ENCODE assay signal across 9 mouse cellular contexts in the genomic region with DNA sequence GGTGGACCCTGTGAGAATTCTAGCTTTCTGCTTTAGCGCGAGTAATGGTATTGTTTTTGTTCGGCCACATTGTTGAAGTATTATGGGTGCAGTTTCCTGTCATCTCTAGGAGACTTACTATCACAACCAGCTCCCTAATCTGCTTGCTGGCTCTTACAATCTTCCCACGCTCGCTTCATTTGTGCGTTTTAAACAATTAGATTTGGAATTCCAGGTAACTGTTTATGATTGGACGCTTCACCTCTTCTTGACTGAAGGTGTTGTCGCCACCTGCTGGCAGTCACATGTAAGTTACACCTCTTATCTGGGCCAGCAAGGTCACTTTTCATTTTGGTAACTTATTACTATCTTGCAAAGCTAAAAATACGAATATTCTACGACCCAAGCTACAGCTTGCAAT.
A peak's percentile ranks its signal among the peaks of the same experiment; 100 is the strongest.
DNase-seq lines count a peak whose midpoint lies in the region; ATAC-seq and TF ChIP-seq lines count a peak whose summit lies in the region.
"Had no signal": no experiment of that assay in that cellular context is flagged by ENCODE, and none has a peak within 500 bp of the region (broad histone marks: within the 10 kb centered on the region; RNA-seq: fewer than 3 reads in every experiment).

No protein-coding gene starts in this region.

- H3K4me2 ChIP-seq in liver, embryonic 12.5 days, result no peak overlapping the region
- H3K4me2 ChIP-seq in embryonic facial prominence, embryonic 13.5 days, result peak overlapping the region; percentile 39
- no peak overlapping the region for H3K4me2 ChIP-seq in hindbrain, embryonic 11.5 days (replicated peaks; ENCODE audit: low read depth, low read length)
- H3K4me2 ChIP-seq in stomach, postnatal 0 days (replicated peaks; ENCODE audit: low read depth), result no peak overlapping the region

- no peak overlapping the region for H3K27ac ChIP-seq in liver, adult 2 months (replicated peaks; ENCODE audit: insufficient read depth, low read depth, low read length)
- H3K27ac ChIP-seq in liver, embryonic 12.5 days, result no peak overlapping the region
- no peak overlapping the region for H3K27ac ChIP-seq in embryonic facial prominence, embryonic 13.5 days
- no peak overlapping the region for H3K27ac ChIP-seq in hindbrain, embryonic 11.5 days (ENCODE audit: low read depth, low read length)
- no peak overlapping the region for H3K27ac ChIP-seq in midbrain, embryonic 10.5 days (replicated peaks)
- no peak overlapping the region for H3K27ac ChIP-seq in stomach, postnatal 0 days (replicated peaks)

- no peaks in the 10 kb centered on the region for H3K79me2 ChIP-seq in liver, adult 2 months (ENCODE audit: control insufficient read depth, insufficient read depth, low read length)

- 23% methylated on average over 10 of the region's 10 CpGs for WGBS in liver, adult 2 months
- 26% methylated on average over 10 of the region's 10 CpGs for WGBS in liver, embryonic 12.5 days (ENCODE audit: insufficient replicate concordance)
- WGBS in embryonic facial prominence, embryonic 13.5 days, result 26% methylated on average over 10 of the region's 10 CpGs
- 26% methylated on average over 10 of the region's 10 CpGs for WGBS in hindbrain, embryonic 11.5 days
- 25% methylated on average over 10 of the region's 10 CpGs for WGBS in midbrain, embryonic 10.5 days
- 23% methylated on average over 10 of the region's 10 CpGs for WGBS in stomach, postnatal 0 days

- H3K27me3 ChIP-seq in liver, adult 2 months (ENCODE audit: control insufficient read depth, insufficient read depth, low read length), result no peaks in the 10 kb centered on the region
- no peaks in the 10 kb centered on the region for H3K27me3 ChIP-seq in liver, embryonic 12.5 days (replicated peaks)
- H3K27me3 ChIP-seq in embryonic facial prominence, embryonic 13.5 days, result no peaks in the 10 kb centered on the region
- no peaks in the 10 kb centered on the region for H3K27me3 ChIP-seq in hindbrain, embryonic 11.5 days (ENCODE audit: control insufficient read depth, insufficient read depth, low read length)
- no peaks in the 10 kb centered on the region for H3K27me3 ChIP-seq in midbrain, embryonic 10.5 days (ENCODE audit: low read depth, poor library complexity, severe bottlenecking)
- no peaks in the 10 kb centered on the region for H3K27me3 ChIP-seq in stomach, postnatal 0 days (ENCODE audit: control insufficient read depth, insufficient read depth, low read length)

- H3K9ac ChIP-seq in liver, adult 2 months (ENCODE audit: low read depth, low read length), result no peak overlapping the region
- no peak overlapping the region for H3K9ac ChIP-seq in liver, embryonic 12.5 days
- H3K9ac ChIP-seq in embryonic facial prominence, embryonic 13.5 days, result no peak overlapping the region
- no peak overlapping the region for H3K9ac ChIP-seq in hindbrain, embryonic 11.5 days (ENCODE audit: low read depth, low read length)
- no peak overlapping the region for H3K9ac ChIP-seq in stomach, postnatal 0 days (ENCODE audit: low read length)

- peak; percentile 59 for DNase-seq in liver, adult 2 months (ENCODE audit: extremely low read depth, low read depth, low spot score)
- peak; percentile 50 to 71 for DNase-seq in adrenal gland, postnatal 36 days
- peak; percentile 70 for DNase-seq in hindbrain, embryonic 11.5 days (ENCODE audit: low spot score)
- peak; percentile 22 for DNase-seq in layer of hippocampus, postnatal 36 days
- peak; percentile 39 for DNase-seq in midbrain, embryonic 10.5 days (ENCODE audit: low spot score)
- peak; percentile 53 for DNase-seq in stomach, postnatal 0 days (ENCODE audit: low spot score)

- ATAC-seq in liver, embryonic 12.5 days, result no peak
- no peak for ATAC-seq in embryonic facial prominence, embryonic 13.5 days (ENCODE audit: insufficient number of reproducible peaks, insufficient read depth, low FRiP score, low TSS enrichment, low read depth)
- no peak for ATAC-seq in hindbrain, embryonic 11.5 days (ENCODE audit: low FRiP score)
- ATAC-seq in stomach, postnatal 0 days (ENCODE audit: low FRiP score, low TSS enrichment), result no peak

- no peaks in the 10 kb centered on the region for H3K9me3 ChIP-seq in liver, embryonic 12.5 days (replicated peaks)
- H3K9me3 ChIP-seq in embryonic facial prominence, embryonic 13.5 days, result no peaks in the 10 kb centered on the region
- no peaks in the 10 kb centered on the region for H3K9me3 ChIP-seq in hindbrain, embryonic 11.5 days (ENCODE audit: control insufficient read depth, low read length)
- H3K9me3 ChIP-seq in midbrain, embryonic 10.5 days (replicated peaks), result no peaks in the 10 kb centered on the region
- H3K9me3 ChIP-seq in stomach, postnatal 0 days (ENCODE audit: control insufficient read depth, low read length), result no peaks in the 10 kb centered on the region

- TF ChIP-seq CTCF in liver, adult 2 months (IDR thresholded peaks at IDR 0.05; ENCODE audit: low read depth, low read length), result peak; percentile 62
- TF ChIP-seq CTCF in stomach, postnatal 0 days (IDR thresholded peaks at IDR 0.05; ENCODE audit: low read depth), result peak; percentile 88

- no peak for TF ChIP-seq POLR2A in liver, adult 2 months (IDR thresholded peaks at IDR 0.05; ENCODE audit: extremely low read depth, insufficient read depth, low read length)

- no peak for TF ChIP-seq EP300 in stomach, postnatal 0 days (optimal IDR thresholded peaks at IDR 0.05)

- H3K4me3 ChIP-seq in liver, adult 2 months (ENCODE audit: insufficient read depth, low read depth, low read length), result no peak overlapping the region
- H3K4me3 ChIP-seq in liver, embryonic 12.5 days, result no peak overlapping the region
- no peak overlapping the region for H3K4me3 ChIP-seq in embryonic facial prominence, embryonic 13.5 days
- no peak overlapping the region for H3K4me3 ChIP-seq in hindbrain, embryonic 11.5 days (ENCODE audit: low read depth, low read length)
- H3K4me3 ChIP-seq in midbrain, embryonic 10.5 days, result peak overlapping the region; percentile 35
- no peak overlapping the region for H3K4me3 ChIP-seq in stomach, postnatal 0 days (ENCODE audit: low read depth, low read length)
- H3K4me3 ChIP-seq: myocyte had no signal

- H3K36me3 ChIP-seq in liver, adult 2 months (ENCODE audit: control insufficient read depth, insufficient read depth, low read length), result no peaks in the 10 kb centered on the region
- H3K36me3 ChIP-seq in liver, embryonic 12.5 days, result no peaks in the 10 kb centered on the region; the same call in 1 of the 2 replicates
- peaks cover 13% of the 10 kb centered on the region for H3K36me3 ChIP-seq in embryonic facial prominence, embryonic 13.5 days
- H3K36me3 ChIP-seq in hindbrain, embryonic 11.5 days (ENCODE audit: control insufficient read depth, insufficient read depth, low read length), result no peaks in the 10 kb centered on the region
- H3K36me3 ChIP-seq in midbrain, embryonic 10.5 days, result no peaks in the 10 kb centered on the region
- H3K36me3 ChIP-seq in stomach, postnatal 0 days (ENCODE audit: control insufficient read depth, insufficient read depth, low read length), result no peaks in the 10 kb centered on the region

- H3K4me1 ChIP-seq in liver, adult 2 months (ENCODE audit: control insufficient read depth, insufficient read depth, low read length), result no peaks in the 10 kb centered on the region
- no peaks in the 10 kb centered on the region for H3K4me1 ChIP-seq in liver, embryonic 12.5 days
- peaks cover 8% of the 10 kb centered on the region; the same call in 1 of the 2 replicates for H3K4me1 ChIP-seq in embryonic facial prominence, embryonic 13.5 days
- H3K4me1 ChIP-seq in hindbrain, embryonic 11.5 days (replicated peaks; ENCODE audit: control insufficient read depth, insufficient read depth, low read length), result no peaks in the 10 kb centered on the region
- peaks cover 4% of the 10 kb centered on the region; the same call in 1 of the 2 replicates for H3K4me1 ChIP-seq in midbrain, embryonic 10.5 days
- no peaks in the 10 kb centered on the region for H3K4me1 ChIP-seq in stomach, postnatal 0 days (replicated peaks; ENCODE audit: control insufficient read depth, insufficient read depth)
